Mouse (Mus musculus): ENCODE data around the gene Olfr571. TPM values are rescaled to one million over a fixed set of nuclear protein-coding genes. Genes with fewer than 3 reads are reported as not detected.

The Olfr571 gene
- not detected in 2 replicates for polyA plus RNA-seq (2012; rRNA removed)

GRCm38 (mm10) chr7:102917032-102917875, at the start of gene Olfr571:
Olfr571 (minus strand) TSS chr7:102917536.

GRCm38 (mm10) chr7:102962360-102962759, 45.0 kb upstream of the Olfr571 start, which contains the start of gene Olfr576:
Olfr576 (plus strand) TSS chr7:102962660.

GRCm38 (mm10) chr7:102958593-102958992, 41.3 kb upstream of the Olfr571 start, which contains the start of gene Olfr575:
Olfr575 (minus strand) TSS chr7:102958775.

GRCm38 (mm10) chr7:102948167-102948566, 30.8 kb upstream of the Olfr571 start, which contains the start of gene Olfr574:
Olfr574 (plus strand) TSS chr7:102948467.

GRCm38 (mm10) chr7:102942475-102942874, 25.1 kb upstream of the Olfr571 start, which contains the start of gene Olfr573-ps1:
Olfr573-ps1 (minus strand) TSS chr7:102942575.

GRCm38 (mm10) chr7:102924109-102924508, 6.8 kb upstream of the Olfr571 start, which contains the start of gene Olfr572:
Olfr572 (plus strand) TSS chr7:102924409.

GRCm38 (mm10) chr7:102890782-102891181, 26.6 kb downstream of the Olfr571 start, which contains the start of gene Olfr569:
Olfr569 (minus strand) TSS chr7:102890882.

GRCm38 (mm10) chr7:102876822-102877221, 40.5 kb downstream of the Olfr571 start, which contains the start of gene Olfr568:
Olfr568 (plus strand) TSS chr7:102877122.

GRCm38 (mm10) chr7:102858665-102859064, 58.7 kb downstream of the Olfr571 start, which contains the start of gene Olfr566:
Olfr566 (minus strand) TSS chr7:102858765.

Other genes starting within 250 kb of the Olfr571 start
- 2.0 and 2.5 TPM in 2 replicates for gene Trim68, start 230.2 kb downstream of the Olfr571 start, polyA plus RNA-seq (2012; rRNA removed)
- not detected in 2 replicates for gene Olfr557, start 221.6 kb downstream of the Olfr571 start, polyA plus RNA-seq (2012; rRNA removed)
- not detected in 2 replicates for gene Olfr558, start 215.3 kb downstream of the Olfr571 start, polyA plus RNA-seq (2012; rRNA removed)
- not detected in 2 replicates for gene Olfr33, start 198.5 kb downstream of the Olfr571 start, polyA plus RNA-seq (2012; rRNA removed)
- gene Olfr559, start 190.0 kb downstream of the Olfr571 start, polyA plus RNA-seq (2012; rRNA removed) = not detected in 2 replicates
- gene Olfr560, start 158.2 kb downstream of the Olfr571 start, polyA plus RNA-seq (2012; rRNA removed) = not detected in 2 replicates
- gene Olfr78, start 158.1 kb downstream of the Olfr571 start, polyA plus RNA-seq (2012; rRNA removed) = 0.01 and 0.15 TPM in 2 replicates
- gene Olfr561, start 146.3 kb downstream of the Olfr571 start, polyA plus RNA-seq (2012; rRNA removed) = 0.05 TPM in 1 of 2 replicates, not detected in the other
- not detected in 2 replicates for gene Olfr564, start 114.1 kb downstream of the Olfr571 start, polyA plus RNA-seq (2012; rRNA removed)
- gene Olfr566, start 58.8 kb downstream of the Olfr571 start, polyA plus RNA-seq (2012; rRNA removed) = not detected in 2 replicates
- gene Olfr568, start 40.4 kb downstream of the Olfr571 start, polyA plus RNA-seq (2012; rRNA removed) = not detected in 2 replicates
- not detected in 2 replicates for gene Olfr569, start 26.7 kb downstream of the Olfr571 start, polyA plus RNA-seq (2012; rRNA removed)
- gene Olfr570, start 23.0 kb downstream of the Olfr571 start, polyA plus RNA-seq (2012; rRNA removed) = not detected in 2 replicates
- gene Olfr572, start 6.9 kb upstream of the Olfr571 start, polyA plus RNA-seq (2012; rRNA removed) = not detected in 2 replicates
- not detected in 2 replicates for gene Olfr573-ps1, start 25.0 kb upstream of the Olfr571 start, polyA plus RNA-seq (2012; rRNA removed)
- gene Olfr574, start 30.9 kb upstream of the Olfr571 start, polyA plus RNA-seq (2012; rRNA removed) = not detected in 2 replicates
- 0.03 TPM in 1 of 2 replicates, not detected in the other for gene Olfr575, start 41.2 kb upstream of the Olfr571 start, polyA plus RNA-seq (2012; rRNA removed)
- not detected in 2 replicates for gene Olfr576, start 45.1 kb upstream of the Olfr571 start, polyA plus RNA-seq (2012; rRNA removed)
- gene Olfr577, start 58.4 kb upstream of the Olfr571 start, polyA plus RNA-seq (2012; rRNA removed) = not detected in 2 replicates
- gene Olfr578, start 71.8 kb upstream of the Olfr571 start, polyA plus RNA-seq (2012; rRNA removed) = not detected in 2 replicates
- not detected in 2 replicates for gene Olfr582, start 120.5 kb upstream of the Olfr571 start, polyA plus RNA-seq (2012; rRNA removed)
- gene Olfr583, start 133.8 kb upstream of the Olfr571 start, polyA plus RNA-seq (2012; rRNA removed) = not detected in 2 replicates
- gene Olfr584, start 164.3 kb upstream of the Olfr571 start, polyA plus RNA-seq (2012; rRNA removed) = not detected in 2 replicates
- gene Olfr585, start 180.2 kb upstream of the Olfr571 start, polyA plus RNA-seq (2012; rRNA removed) = not detected in 2 replicates
- gene Olfr586, start 208.1 kb upstream of the Olfr571 start, polyA plus RNA-seq (2012; rRNA removed) = not detected in 2 replicates
- not detected in 2 replicates for gene Olfr588-ps1, start 223.3 kb upstream of the Olfr571 start, polyA plus RNA-seq (2012; rRNA removed)
- gene Olfr589, start 238.8 kb upstream of the Olfr571 start, polyA plus RNA-seq (2012; rRNA removed) = not detected in 2 replicates

All from liver, embryonic 14 days (tissue).